Mouse (Mus musculus): Measurements from ENCODE around the gene Mpp3.

DNA sequence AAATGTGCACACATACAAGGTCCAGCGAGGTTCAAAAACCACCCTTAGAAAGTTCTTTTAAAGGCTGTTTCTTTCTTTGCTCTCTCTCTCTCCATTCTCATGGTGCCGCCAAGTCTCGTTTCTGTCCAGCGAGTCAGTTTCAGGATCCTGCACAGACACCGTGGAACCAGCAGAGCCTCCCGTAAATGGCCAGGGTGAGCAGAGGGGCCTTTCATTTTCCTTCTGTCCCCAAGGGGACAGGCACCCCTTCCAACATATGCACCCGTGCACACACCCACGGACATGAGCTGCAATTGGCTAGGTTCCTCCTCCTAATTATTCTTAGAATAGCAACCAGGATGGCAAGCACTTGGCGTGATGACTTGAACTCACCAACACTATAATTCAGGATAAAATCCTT, 54.8 kb downstream of the Mpp3 start:
- no peak for TF ChIP-seq EP300 (IDR thresholded peaks at IDR 0.05; ENCODE audit: insufficient read depth, low read depth, low read length)
- no peak for TF ChIP-seq POLR2A (IDR thresholded peaks at IDR 0.05; ENCODE audit: insufficient read depth, low read length)
- no peak for TF ChIP-seq CTCF (IDR thresholded peaks at IDR 0.05; ENCODE audit: low read depth, low read length)
